Mouse (Mus musculus) thymus, postnatal 25 days (tissue): Measurements from ENCODE around the gene Olfr1018.

ENCODE experiments used
- DNase-seq: peaks from one replicate; pipeline ENCODE4 v3.0.0; 2022

Gene Olfr1018

DNA sequence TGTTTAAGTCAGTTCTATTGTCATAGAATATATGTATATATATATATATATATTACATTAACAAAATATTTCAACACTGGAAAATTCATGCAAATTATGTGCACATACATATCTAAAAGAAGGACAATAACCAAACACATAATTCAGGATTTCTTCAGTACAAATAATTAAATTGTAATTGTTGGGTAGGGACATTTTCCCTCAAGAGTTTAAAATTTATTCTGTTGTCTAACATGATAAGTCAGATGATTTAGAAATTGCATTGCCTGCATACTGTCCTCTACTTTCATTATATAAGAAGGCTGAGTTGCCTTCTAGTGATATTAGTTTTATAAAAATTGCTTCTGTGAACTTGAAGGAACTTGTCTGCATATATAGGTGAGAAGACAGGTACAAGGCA is at the start of gene Olfr1018:
Gene Olfr1018, plus strand, starts transcription at position 301 of the 400 bp plus-strand sequence.
- no peak for DNase-seq

DNA sequence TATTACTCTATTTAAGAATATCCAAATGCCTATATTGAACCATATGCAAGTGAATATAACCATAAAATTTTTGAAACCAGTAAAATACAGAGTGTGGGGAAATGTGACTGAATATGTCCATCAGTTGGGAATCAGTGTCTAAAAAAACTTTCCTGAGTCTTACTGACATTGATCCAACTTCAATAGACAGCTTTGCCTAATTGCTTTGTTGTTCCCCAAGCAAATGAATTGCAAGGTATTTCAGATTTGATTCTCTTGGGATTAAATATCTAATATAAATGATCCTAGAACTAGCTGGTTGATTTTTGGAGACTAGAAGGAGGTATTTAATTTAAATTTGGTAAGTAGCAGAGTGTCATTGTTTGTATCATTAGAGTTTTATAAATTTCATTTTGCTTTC is 45.9 kb upstream of the Olfr1018 start, which contains the start of gene Olfr1014:
Gene Olfr1014, plus strand, starts transcription at position 301 of the 400 bp plus-strand sequence.
- DNase-seq: no peak

DNA sequence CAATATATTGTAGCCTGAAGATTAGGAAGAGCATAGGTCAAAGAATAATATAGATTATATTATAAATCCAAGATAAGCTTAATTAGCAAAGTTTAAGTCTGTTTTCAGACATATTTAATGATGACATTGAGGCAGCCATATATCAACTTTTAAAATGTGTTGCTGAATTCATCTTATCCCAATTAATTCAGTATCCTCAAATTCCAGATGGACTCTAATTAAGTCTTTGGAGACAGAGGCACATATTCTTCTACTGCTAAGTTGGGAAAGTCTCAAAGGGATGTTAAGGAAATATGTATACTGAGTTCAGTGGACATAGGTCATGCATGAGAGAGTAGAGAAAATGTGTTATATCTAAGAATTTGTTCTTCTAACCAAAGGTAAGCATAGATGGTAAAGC is 36.6 kb upstream of the Olfr1018 start, which contains the start of gene Olfr1015:
Gene Olfr1015, plus strand, starts transcription at position 301 of the 400 bp plus-strand sequence.
- no peak for DNase-seq

DNA sequence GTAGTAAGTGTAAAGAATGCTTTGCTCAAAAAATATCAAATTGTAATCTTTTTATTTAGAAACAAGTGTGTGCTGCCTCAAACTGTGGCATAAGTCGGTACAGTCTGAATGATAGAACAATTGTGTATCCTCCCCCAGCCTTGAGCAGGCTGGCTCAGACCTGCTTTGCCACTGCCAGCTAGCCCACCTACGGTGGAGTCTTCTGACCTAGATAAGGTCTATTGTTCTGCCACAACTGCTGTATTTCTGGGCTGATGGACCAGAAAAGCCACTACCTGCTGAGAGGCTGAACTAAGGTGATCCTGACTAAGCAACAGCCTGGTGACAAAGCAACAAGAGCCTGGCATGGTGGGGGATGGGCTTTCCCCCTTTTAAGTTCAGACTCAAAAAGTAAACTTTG is 25.9 kb upstream of the Olfr1018 start:
- DNase-seq: no peak

DNA sequence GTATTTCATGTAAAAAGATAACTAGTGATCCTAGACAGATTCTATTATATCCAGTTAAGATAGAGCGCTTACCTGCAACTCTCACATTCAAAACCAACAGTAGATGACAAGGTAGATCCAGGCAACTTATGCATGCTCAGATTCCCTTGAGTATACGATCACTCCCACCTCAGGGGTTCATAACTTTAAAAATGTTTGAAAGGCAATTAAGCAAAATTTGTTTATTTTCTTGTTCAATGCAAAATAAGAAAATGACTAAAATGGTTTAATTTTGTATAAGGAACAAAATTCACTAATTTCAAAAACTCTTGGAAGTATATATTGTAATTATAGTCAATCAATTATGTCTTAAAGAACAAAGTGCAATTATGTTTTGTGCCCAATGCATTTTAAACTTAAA is 15.8 kb upstream of the Olfr1018 start, which contains the start of gene Olfr1016:
Gene Olfr1016, minus strand, starts transcription at position 101 of the 400 bp plus-strand sequence.
- no peak for DNase-seq

DNA sequence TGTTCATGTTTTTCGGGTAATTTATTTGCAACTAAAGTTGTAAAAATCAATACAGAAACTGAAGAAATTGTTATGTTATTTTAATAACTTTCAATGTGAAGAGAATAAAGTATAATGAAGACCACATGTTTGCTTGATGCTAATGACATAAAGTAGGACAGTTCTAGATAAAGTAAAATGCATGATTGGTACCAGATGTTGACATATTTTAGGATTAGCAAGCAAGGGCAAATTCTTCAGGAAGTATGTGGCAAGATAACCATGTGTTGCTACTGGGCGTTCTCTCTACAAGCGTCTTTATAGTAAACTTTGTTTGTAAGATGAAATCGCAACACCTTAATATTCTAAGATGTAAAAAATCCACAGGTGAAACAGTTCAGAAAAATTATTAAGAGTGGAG is 13.8 kb upstream of the Olfr1018 start:
- DNase-seq: no peak

DNA sequence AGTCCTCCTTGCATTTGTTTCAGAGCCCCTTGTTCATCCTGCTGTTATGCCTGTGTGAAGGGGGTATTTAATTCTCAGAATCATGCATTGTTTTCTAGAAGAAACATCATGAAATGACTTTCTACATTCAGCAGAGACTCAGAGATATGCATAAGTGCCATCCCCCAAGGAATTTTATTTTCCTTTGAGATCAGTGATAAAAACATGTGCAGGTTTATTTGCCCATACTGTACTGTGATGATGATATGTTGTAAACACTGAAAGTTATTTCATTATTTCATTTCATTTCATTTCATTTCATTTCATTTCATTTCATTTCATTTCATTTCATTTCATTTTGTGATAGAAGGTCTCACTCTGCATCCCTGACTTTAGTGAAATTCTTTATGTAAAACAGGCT is 27.1 kb downstream of the Olfr1018 start, which contains the start of gene Olfr1019:
Gene Olfr1019, minus strand, starts transcription at position 101 of the 400 bp plus-strand sequence.
- DNase-seq: no peak

DNA sequence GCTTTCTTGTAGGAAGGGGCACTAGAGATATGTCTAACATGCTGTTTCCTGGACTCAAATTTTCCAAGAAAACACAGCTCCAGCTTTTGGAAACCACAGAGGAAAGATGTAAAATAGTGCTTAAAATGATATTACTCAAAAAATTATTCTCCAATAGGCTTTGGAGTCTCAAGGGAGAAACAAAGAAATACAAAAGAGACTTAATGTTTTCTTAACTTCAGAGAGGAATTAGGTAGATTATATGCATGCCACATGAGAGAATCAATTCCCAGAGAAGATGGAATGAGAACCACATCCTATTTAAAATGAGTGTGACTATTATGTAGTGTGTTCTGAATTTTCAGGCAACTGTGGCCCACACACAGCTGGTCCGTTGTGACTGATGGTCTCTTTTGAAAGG is 28.5 kb downstream of the Olfr1018 start, which contains the start of gene Olfr1020:
Gene Olfr1020, plus strand, starts transcription at position 301 of the 400 bp plus-strand sequence.
- DNase-seq: no peak

DNA sequence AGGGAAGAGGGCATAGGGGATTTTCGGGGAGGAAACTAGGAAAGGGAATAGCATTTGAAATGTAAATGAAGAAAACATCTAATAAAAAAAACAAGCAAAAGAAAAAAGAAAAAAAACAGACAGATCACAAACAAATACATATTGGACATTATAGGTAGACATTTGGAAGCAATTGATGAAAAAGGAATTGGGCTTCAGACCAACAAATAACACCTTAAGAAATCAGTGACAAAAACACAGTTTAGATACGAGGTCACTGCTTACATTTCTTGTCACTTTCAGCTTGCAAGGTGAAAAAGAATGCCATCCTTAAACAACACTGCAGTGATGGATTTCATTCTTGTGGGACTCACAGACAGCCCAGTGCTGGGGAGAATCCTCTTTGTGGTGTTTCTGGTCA is 50.0 kb downstream of the Olfr1018 start, which contains the start of gene Olfr1022:
Gene Olfr1022, plus strand, starts transcription at position 301 of the 400 bp plus-strand sequence.
- DNase-seq: no peak
